Mouse (Mus musculus): ENCODE data around the gene Foxj1. TPM values are rescaled to one million over a fixed set of nuclear protein-coding genes. Genes with fewer than 3 reads are reported as not detected.
"Not testable (repeated sequence)": the region's sequence is repeated elsewhere in the genome, so short reads cannot be mapped to it uniquely, and the experiment has no call there.

Gene Foxj1
- under 1 TPM in 1 of 4 experiments, not detected in 3; 0.26 TPM for total RNA-seq (2022)

- DNase-seq (ENCODE audit: low spot score), result peak; percentile 96
Measured at GRCm38 (mm10) chr11:116335244-116336036, at the start of gene Foxj1. Gene Foxj1, minus strand, starts transcription at chr11:116335399.

- DNase-seq (ENCODE audit: low spot score), result no peak
Measured at GRCm38 (mm10) chr11:116384171-116384570, 49.0 kb upstream of the Foxj1 start.

- DNase-seq (ENCODE audit: low spot score), result not testable (repeated sequence)
Measured at GRCm38 (mm10) chr11:116383070-116383469, 47.9 kb upstream of the Foxj1 start.

- no peak for DNase-seq (ENCODE audit: low spot score)
Measured at GRCm38 (mm10) chr11:116380767-116381166, 45.6 kb upstream of the Foxj1 start.

GRCm38 (mm10) chr11:116379530-116379929 is 44.3 kb upstream of the Foxj1 start:
- DNase-seq (ENCODE audit: low spot score), result no peak

- no peak for DNase-seq (ENCODE audit: low spot score)
Measured at GRCm38 (mm10) chr11:116376945-116377661, 41.9 kb upstream of the Foxj1 start.

GRCm38 (mm10) chr11:116371894-116372450 is 36.8 kb upstream of the Foxj1 start:
- no peak for DNase-seq (ENCODE audit: low spot score)

GRCm38 (mm10) chr11:116369633-116370032 is 34.4 kb upstream of the Foxj1 start:
- no peak for DNase-seq (ENCODE audit: low spot score)

GRCm38 (mm10) chr11:116369051-116369450 is 33.9 kb upstream of the Foxj1 start:
- DNase-seq (ENCODE audit: low spot score), result no peak

GRCm38 (mm10) chr11:116368116-116368515 is 32.9 kb upstream of the Foxj1 start:
- peak; percentile 60 for DNase-seq (ENCODE audit: low spot score)

- no peak for DNase-seq (ENCODE audit: low spot score)
Measured at GRCm38 (mm10) chr11:116366647-116367046, 31.4 kb upstream of the Foxj1 start.

- no peak for DNase-seq (ENCODE audit: low spot score)
Measured at GRCm38 (mm10) chr11:116366124-116366523, 30.9 kb upstream of the Foxj1 start.

- no peak for DNase-seq (ENCODE audit: low spot score)
Measured at GRCm38 (mm10) chr11:116365432-116365831, 30.2 kb upstream of the Foxj1 start.

GRCm38 (mm10) chr11:116362015-116362414 is 26.8 kb upstream of the Foxj1 start:
- DNase-seq (ENCODE audit: low spot score), result no peak

- not testable (repeated sequence) for DNase-seq (ENCODE audit: low spot score)
Measured at GRCm38 (mm10) chr11:116360915-116361314, 25.7 kb upstream of the Foxj1 start.

GRCm38 (mm10) chr11:116359652-116360051 is 24.5 kb upstream of the Foxj1 start:
- no peak for DNase-seq (ENCODE audit: low spot score)

- DNase-seq (ENCODE audit: low spot score), result no peak
Measured at GRCm38 (mm10) chr11:116358926-116359637, 23.9 kb upstream of the Foxj1 start.

- no peak for DNase-seq (ENCODE audit: low spot score)
Measured at GRCm38 (mm10) chr11:116354521-116354920, 19.3 kb upstream of the Foxj1 start.

- DNase-seq (ENCODE audit: low spot score), result no peak
Measured at GRCm38 (mm10) chr11:116353535-116353934, 18.3 kb upstream of the Foxj1 start.

- DNase-seq (ENCODE audit: low spot score), result no peak
Measured at GRCm38 (mm10) chr11:116351294-116351693, 16.1 kb upstream of the Foxj1 start.

GRCm38 (mm10) chr11:116347955-116348354 is 12.8 kb upstream of the Foxj1 start:
- no peak for DNase-seq (ENCODE audit: low spot score)

- DNase-seq (ENCODE audit: low spot score), result no peak
Measured at GRCm38 (mm10) chr11:116347012-116347411, 11.8 kb upstream of the Foxj1 start.

All from heart, adult 8-10 months (tissue).